Mouse (Mus musculus): ENCODE data around the gene Hpcal1.

DNA sequence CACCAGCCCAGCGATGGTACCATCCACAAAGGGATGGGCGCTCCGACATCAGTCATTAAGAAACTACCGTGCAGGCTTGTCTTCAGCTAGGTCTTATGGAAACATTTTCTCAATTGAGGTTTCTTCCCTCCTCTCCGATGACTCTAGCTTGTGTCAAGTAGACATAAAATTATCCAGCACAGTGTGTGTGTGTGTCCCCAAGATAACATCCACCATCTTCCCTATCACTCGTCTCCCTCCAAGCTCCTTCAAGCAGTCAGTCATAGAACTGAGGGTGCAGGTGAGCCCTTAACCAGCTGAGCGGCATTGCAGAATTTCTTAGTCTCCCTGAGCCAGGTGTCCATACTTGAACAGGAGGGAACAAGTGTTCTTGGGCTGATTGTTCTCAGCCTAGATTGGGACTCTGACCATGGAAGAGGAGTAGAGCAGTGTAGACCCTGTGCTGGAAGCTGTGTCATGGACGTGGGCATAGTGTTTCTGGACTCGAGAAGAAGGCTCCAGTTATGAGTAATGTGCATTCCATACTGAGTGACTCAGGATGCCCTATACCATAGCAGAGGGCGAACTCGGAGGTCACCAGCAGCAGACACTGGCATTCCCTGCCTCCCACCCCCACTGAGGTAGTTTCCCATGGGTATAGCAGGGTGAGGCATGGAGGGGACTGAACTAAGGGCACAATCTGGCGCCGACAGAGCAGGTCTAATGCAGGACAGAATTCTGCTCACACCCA lies 32.0 kb downstream of the Hpcal1 start:
- TF ChIP-seq MAFK (IDR thresholded peaks at IDR 0.05; ENCODE audit: insufficient read depth, low read depth, low read length) = no peak
- TF ChIP-seq HCFC1 (IDR thresholded peaks at IDR 0.05; ENCODE audit: borderline replicate concordance, insufficient read depth, low read length) = no peak
- no peak for TF ChIP-seq CHD2 (IDR thresholded peaks at IDR 0.05; ENCODE audit: low read depth, low read length)
- no peak for TF ChIP-seq ZNF384 (IDR thresholded peaks at IDR 0.05; ENCODE audit: low read depth, low read length)
- no peak for TF ChIP-seq ZC3H11A (IDR thresholded peaks at IDR 0.05; ENCODE audit: borderline replicate concordance, low read depth, low read length)

Measured in ES-E14 (cell line).